Mouse (Mus musculus) limb, embryonic 13.5 days (tissue): ENCODE measurements around the gene Tmem251. TPM values are rescaled to one million over a fixed set of nuclear protein-coding genes. Genes with fewer than 3 reads are reported as not detected.

Source experiments
- ATAC-seq: fragments of 200-750 bp; cut with Nextera tagmentation; 2 replicates; pipeline ENCODE4 v1.8.0; 2017; ENCODE audit warnings: low read depth, moderate number of reproducible peaks, moderate TSS enrichment; ENCODE audit not compliant: low FRiP score
- H3K27ac ChIP-seq: fragments of 300-500 bp; sonication (generic); 2 replicates; pipeline ENCODE4 v1.5.1; 2015; ENCODE audit warnings: inconsistent platforms, mild to moderate bottlenecking, moderate library complexity
- H3K27me3 ChIP-seq: fragments of 300-500 bp; sonication (generic); 2 replicates; pipeline ENCODE4 v1.6.1; 2015; ENCODE audit warnings: mild to moderate bottlenecking, inconsistent platforms
- H3K36me3 ChIP-seq: fragments of 300-500 bp; sonication (generic); 2 replicates; pipeline ENCODE4 v1.6.1; 2015; ENCODE audit warnings: inconsistent platforms, mild to moderate bottlenecking, moderate library complexity
- H3K4me1 ChIP-seq: fragments of 300-500 bp; sonication (generic); 2 replicates; pipeline ENCODE4 v1.6.1; 2015; ENCODE audit warnings: inconsistent platforms
- H3K4me2 ChIP-seq: fragments of 300-500 bp; sonication (generic); replicated peaks from 2 replicates; pipeline ENCODE4 v1.6.1; 2015; ENCODE audit warnings: inconsistent platforms, mild to moderate bottlenecking, moderate library complexity
- H3K4me3 ChIP-seq: fragments of 300-500 bp; sonication (generic); 2 replicates; pipeline ENCODE4 v1.5.1; 2015; ENCODE audit warnings: moderate library complexity, mild to moderate bottlenecking, inconsistent platforms
- H3K9ac ChIP-seq: fragments of 300-500 bp; sonication (generic); 2 replicates; pipeline ENCODE4 v1.6.1; 2015; ENCODE audit warnings: mild to moderate bottlenecking, inconsistent platforms
- H3K9me3 ChIP-seq: fragments of 300-500 bp; sonication (generic); 2 replicates; pipeline ENCODE4 v1.6.1; 2016; ENCODE audit warnings: inconsistent platforms
- WGBS: fragments of 180-500 bp; shearing (Covaris S2); methylation state at CpG from one replicate; pipeline ENCODE4 v1.1.7; 2015; 5-methylcytosine and 5-hydroxymethylcytosine counted together
- polyA plus RNA-seq: library from polyadenylated mRNA; unstranded; fragments of >200 nt; fragmentation: Nextera tagmentation; extraction: Ambion mirVana; gene quantifications from 2 replicates; pipeline ENCODE4 v1.2.1, GENCODE M21; 2015

Tmem251 gene
- polyA plus RNA-seq, 1 experiment from 2014 or later = 10.2 TPM

GRCm38 (mm10) chr12:102714654-102715395 is 28.7 kb upstream of the Tmem251 start:
- 84% methylated on average over 10 of the region's 10 CpGs for WGBS
- no peaks in the 10 kb centered on the region for H3K27me3 ChIP-seq
- H3K9ac ChIP-seq = no peak overlapping the region
- no peak overlapping the region for H3K27ac ChIP-seq
- no peak overlapping the region for H3K4me3 ChIP-seq
- no peaks in the 10 kb centered on the region for H3K9me3 ChIP-seq
- H3K4me1 ChIP-seq = peaks cover 34% of the 10 kb centered on the region
- H3K4me2 ChIP-seq = no peak overlapping the region
- H3K36me3 ChIP-seq = no peaks in the 10 kb centered on the region
- ATAC-seq = no peak

DNA sequence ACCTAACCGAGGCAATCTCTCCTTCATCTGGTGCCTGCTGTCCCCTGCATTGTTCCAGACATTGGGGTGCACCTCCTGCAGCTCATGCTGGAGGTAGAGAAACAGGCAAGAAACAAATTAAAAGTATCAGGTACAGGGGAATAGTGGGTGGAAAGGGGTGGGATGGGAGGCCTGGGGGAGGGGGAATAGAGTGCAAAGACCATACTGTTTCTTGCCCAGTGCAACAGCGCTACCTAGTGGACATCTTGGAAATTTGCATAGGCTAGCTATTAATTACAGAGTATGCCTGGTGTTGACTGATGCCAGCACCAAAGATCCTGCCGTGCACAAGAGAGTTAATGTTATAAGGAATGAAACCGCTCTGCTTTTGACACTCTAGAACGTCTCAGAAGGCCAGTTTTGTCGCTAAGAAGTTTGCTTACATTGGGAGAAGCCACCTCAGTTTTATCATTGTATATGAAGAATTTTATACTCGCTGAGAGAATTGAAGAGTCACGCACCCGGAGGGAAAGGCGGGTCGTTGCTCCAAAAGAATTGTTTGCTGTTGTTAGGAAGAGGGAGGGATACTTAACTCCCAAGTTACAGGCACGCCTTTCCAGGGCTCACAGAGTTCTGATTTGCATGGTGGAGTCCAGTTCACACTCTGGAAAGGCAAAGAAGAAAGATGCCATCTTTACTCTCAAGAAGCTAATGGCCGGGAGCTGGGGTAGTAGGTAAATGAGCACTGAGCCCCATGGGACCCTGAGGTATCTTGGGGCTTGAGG is 23.8 kb upstream of the Tmem251 start:
- H3K4me2 ChIP-seq = peak overlapping the region; percentile 47

DNA sequence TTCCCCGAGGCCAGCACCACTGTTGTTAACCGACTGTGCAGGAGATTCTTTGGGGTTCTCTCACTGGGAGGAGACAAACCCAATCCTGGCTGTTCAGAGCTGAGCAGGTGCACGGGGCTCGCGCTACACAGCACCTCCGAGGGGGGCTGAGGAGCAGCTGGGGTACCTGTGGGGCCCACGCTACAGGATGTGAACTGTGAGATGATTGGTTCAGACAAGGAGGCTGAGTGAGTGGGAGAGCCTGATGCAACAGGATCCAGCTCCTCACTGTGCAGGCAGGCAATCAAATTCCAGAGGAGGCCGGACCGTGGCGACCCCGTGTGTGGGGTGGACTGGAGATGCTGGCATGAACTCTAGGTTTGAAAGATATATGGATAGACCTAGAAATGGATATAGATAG is 21.1 kb upstream of the Tmem251 start:
- Histone ChIP-seq H3K4me2 (no peak overlapping the region), H3K4me3 (no peak overlapping the region), H3K9me3 (no peaks in the 10 kb centered on the region), H3K9ac (no peak overlapping the region), H3K27ac (no peak overlapping the region), H3K27me3 (no peaks in the 10 kb centered on the region), H3K36me3 (no peaks in the 10 kb centered on the region), H3K4me1 (peaks cover 14% of the 10 kb centered on the region)
- 59% methylated on average over 11 of the region's 11 CpGs for WGBS
- no peak for ATAC-seq

More for the DNA sequence above, 23.8 kb upstream of the Tmem251 start:
- WGBS = 29% methylated on average over 13 of the region's 13 CpGs
- no peaks in the 10 kb centered on the region for H3K27me3 ChIP-seq
- no peak overlapping the region for H3K4me3 ChIP-seq
- no peaks in the 10 kb centered on the region for H3K9me3 ChIP-seq
- no peak overlapping the region for H3K9ac ChIP-seq
- ATAC-seq = peak; percentile 68; the same call in 1 of the 2 replicates
- no peak overlapping the region for H3K27ac ChIP-seq
- H3K4me1 ChIP-seq = peaks cover 14% of the 10 kb centered on the region
- no peaks in the 10 kb centered on the region for H3K36me3 ChIP-seq

DNA sequence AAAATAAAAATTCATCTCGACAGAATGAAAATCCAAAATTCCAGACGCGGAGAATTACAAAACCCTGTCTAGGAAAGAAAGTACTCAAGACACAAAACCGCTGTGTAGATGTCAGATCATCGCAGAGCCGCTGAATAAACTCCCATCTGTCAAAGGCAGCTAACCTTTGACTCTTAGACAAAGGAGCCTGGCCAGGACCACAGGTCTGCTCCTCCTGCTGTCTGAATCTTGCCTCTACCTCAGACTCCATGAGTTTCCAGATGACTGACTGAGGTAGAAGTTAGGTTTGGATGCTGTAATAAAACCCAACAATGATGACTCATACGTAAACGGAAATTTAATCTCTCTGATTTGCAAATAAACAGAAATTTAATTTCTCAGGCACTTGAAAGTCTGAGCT is 20.6 kb upstream of the Tmem251 start:
- no peak overlapping the region for H3K9ac ChIP-seq
- no peak overlapping the region for H3K27ac ChIP-seq
- H3K9me3 ChIP-seq = no peaks in the 10 kb centered on the region
- H3K4me2 ChIP-seq = no peak overlapping the region
- H3K27me3 ChIP-seq = no peaks in the 10 kb centered on the region
- H3K4me3 ChIP-seq = no peak overlapping the region
- H3K36me3 ChIP-seq = no peaks in the 10 kb centered on the region
- no peak for ATAC-seq
- peaks cover 14% of the 10 kb centered on the region for H3K4me1 ChIP-seq
- WGBS = 76% methylated on average over 8 of the region's 8 CpGs

DNA sequence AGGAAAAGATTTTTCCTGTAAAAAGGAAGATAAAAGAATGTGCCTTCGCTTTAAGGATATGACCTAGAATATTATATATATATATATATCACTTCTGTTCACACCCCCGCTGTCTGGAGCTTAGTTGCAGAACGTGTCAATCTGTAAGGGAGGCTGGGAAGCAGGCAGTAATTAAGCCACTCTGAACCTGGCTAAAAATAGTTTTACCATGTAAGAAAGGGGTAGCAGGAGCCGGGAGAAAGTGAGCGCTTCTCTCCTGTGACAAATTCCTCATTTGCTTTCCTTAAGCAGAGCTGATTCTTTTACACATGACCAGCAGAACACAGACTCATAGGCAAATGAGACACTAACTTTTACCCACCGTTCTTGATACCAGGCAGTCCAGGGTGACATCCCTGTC is 19.7 kb upstream of the Tmem251 start:
- Histone ChIP-seq H3K4me1 (peaks cover 14% of the 10 kb centered on the region), H3K27me3 (no peaks in the 10 kb centered on the region), H3K4me3 (no peak overlapping the region), H3K9ac (no peak overlapping the region), H3K4me2 (no peak overlapping the region), H3K27ac (no peak overlapping the region), H3K36me3 (no peaks in the 10 kb centered on the region), H3K9me3 (no peaks in the 10 kb centered on the region)
- 49% methylated on average over 6 of the region's 6 CpGs for WGBS
- ATAC-seq = no peak

GRCm38 (mm10) chr12:102725146-102725545 is 18.4 kb upstream of the Tmem251 start:
- no peak overlapping the region for H3K9ac ChIP-seq
- no peak for ATAC-seq
- H3K9me3 ChIP-seq = no peaks in the 10 kb centered on the region
- 90% methylated on average over 6 of the region's 6 CpGs for WGBS
- H3K4me1 ChIP-seq = peaks cover 10% of the 10 kb centered on the region
- H3K36me3 ChIP-seq = no peaks in the 10 kb centered on the region
- H3K27me3 ChIP-seq = no peaks in the 10 kb centered on the region
- no peak overlapping the region for H3K27ac ChIP-seq
- H3K4me3 ChIP-seq = no peak overlapping the region
- H3K4me2 ChIP-seq = no peak overlapping the region

DNA sequence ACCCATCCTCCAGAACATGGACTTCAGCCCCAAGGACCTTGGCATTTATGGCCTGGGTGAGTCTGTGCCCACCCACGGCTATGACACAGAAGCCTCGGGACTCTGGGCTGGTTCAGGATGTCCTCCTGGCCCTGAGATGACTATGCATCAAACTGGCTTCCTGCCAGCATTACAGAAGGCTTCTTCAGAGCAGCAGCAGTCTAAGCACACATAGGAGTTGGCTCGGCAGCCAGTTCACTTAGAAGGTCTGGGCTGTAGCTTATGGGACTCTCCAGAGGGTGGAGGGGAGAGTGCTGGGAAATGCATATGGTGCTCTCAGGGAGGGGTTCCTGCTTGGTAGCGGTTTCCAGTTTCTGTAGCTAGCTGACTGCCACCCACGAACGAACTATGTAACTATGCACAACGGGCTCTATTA is 17.8 kb upstream of the Tmem251 start:
- Histone ChIP-seq H3K27ac (no peak overlapping the region), H3K4me2 (no peak overlapping the region), H3K4me1 (peaks cover 15% of the 10 kb centered on the region), H3K9ac (no peak overlapping the region), H3K36me3 (no peaks in the 10 kb centered on the region), H3K9me3 (no peaks in the 10 kb centered on the region), H3K4me3 (no peak overlapping the region), H3K27me3 (no peaks in the 10 kb centered on the region)
- no peak for ATAC-seq
- 68% methylated on average over 7 of the region's 7 CpGs for WGBS

DNA sequence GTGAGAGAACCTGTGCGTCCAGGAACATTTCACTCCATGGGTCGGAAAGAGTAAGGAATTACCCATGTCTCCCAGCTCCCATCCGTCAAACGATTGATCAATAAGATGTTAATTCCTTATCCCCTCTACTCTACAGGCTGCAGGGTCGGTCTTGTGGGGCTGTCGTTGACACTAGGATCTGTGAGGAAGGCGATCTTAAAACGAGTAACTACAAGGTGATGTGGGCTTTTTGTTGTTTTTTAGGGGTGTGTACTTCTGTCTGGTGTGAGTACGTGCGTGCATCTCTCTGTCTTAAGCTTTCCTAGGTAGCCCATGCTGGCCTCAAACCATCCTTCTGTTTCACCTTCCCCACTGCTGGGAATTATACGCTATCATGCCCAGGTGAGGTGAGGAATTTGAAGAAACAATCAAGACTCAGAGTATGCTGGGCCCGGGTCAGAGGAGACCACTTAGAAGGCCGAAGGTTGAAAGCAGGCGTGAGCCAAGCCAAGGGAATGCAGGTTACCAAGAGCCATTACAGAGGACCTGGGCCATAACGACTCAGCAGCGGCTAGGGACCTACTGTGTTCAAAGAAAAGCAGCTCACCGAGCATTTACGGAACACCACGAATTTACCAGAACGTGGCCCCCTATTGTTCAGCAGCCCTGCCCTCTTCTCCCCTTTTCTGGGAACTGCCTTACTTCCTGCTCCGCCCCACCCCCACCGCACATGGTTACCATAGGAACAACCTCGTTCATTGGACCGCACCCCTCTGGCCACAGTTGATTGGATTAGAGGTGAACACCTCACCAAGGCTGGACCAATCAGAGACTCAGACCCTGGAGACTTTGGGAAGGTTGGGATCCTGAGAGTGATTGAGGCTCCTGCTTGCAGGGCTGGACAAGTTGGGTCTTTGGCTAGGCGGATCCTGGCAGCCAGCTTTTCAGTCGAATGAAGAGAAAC is 13.4 kb upstream of the Tmem251 start:
- peak overlapping the region; percentile 59 for H3K4me2 ChIP-seq
- no peaks in the 10 kb centered on the region for H3K36me3 ChIP-seq
- ATAC-seq = peak; percentile 97
- H3K27ac ChIP-seq = peak overlapping the region; percentile 93
- 27% methylated on average over 26 of the region's 26 CpGs for WGBS
- H3K9ac ChIP-seq = peak overlapping the region; percentile 54; the same call in 1 of the 2 replicates
- H3K4me1 ChIP-seq = peaks cover 24% of the 10 kb centered on the region
- H3K9me3 ChIP-seq = no peaks in the 10 kb centered on the region
- H3K27me3 ChIP-seq = no peaks in the 10 kb centered on the region
- peak overlapping the region; percentile 34 for H3K4me3 ChIP-seq

DNA sequence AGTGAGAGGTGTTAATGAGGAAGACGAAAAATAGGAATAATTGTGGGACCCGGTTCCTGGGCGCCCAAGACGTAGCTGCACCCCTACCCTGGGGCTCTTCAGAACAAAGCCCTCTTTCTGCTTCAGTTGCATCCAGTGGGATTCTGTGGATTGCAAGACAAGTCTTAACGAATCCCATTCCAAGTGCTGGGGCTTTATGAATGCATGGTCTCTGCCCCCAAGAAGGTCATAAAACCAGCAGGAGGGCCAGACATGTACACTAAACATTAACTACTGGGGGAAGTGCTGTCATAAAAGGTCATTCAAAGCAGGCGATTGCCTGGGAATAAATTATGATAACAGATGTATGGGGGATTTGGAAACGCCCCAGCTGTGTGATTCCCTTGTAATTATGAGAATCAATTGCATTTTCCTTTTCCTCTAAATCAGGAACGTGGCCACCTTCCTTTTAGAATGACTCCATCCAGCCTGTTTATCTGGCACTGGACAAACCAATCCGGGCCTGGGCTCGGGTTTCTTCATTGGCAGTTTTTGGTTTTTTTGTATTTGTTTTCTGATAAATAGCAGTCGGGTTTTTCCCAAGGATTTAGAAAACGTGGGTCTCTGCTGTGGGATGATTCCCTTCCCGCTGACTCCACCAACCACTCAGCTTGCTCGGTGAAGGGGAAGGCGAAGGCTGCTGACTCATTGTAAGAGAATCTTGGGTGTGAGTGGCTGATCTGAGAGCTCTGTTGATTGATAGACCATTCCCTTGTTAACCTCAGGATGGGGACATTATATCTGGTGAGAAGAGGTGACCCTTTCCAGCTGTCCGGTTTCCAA is 12.6 kb upstream of the Tmem251 start:
- peak; percentile 61 for ATAC-seq
- Histone ChIP-seq H3K4me2 (peak overlapping the region; percentile 59), H3K27ac (peak overlapping the region; percentile 93), H3K9me3 (no peaks in the 10 kb centered on the region), H3K4me3 (peak overlapping the region; percentile 34), H3K27me3 (no peaks in the 10 kb centered on the region), H3K36me3 (no peaks in the 10 kb centered on the region), H3K9ac (no peak overlapping the region), H3K4me1 (peaks cover 24% of the 10 kb centered on the region)
- 15% methylated on average over 16 of the region's 16 CpGs for WGBS

DNA sequence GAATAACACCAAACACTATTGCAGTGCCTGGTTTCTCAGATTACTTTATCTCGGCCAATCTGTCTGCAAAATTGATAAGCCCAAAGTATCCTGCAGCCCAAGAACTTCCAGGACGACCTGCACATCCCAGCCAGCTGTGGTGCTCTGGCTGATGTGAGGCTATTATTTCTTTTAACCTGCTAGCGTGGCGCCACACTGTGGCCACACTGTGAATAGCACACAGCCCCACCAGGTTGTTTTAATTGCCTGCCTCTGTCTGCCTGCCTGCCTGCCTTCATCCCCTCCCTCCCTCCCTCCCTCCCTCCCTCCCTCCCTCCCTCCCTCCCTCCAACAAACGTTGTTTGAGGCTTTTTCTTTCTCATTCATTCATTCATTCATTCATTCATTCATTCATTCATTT is 10.2 kb upstream of the Tmem251 start:
- no peak for ATAC-seq
- peaks cover 24% of the 10 kb centered on the region for H3K4me1 ChIP-seq
- no peak overlapping the region for H3K9ac ChIP-seq
- H3K27ac ChIP-seq = no peak overlapping the region
- no peak overlapping the region for H3K4me3 ChIP-seq
- H3K36me3 ChIP-seq = no peaks in the 10 kb centered on the region
- H3K9me3 ChIP-seq = no peaks in the 10 kb centered on the region
- H3K27me3 ChIP-seq = no peaks in the 10 kb centered on the region
- 14% methylated on average over 4 of the region's 5 CpGs for WGBS
- H3K4me2 ChIP-seq = no peak overlapping the region

DNA sequence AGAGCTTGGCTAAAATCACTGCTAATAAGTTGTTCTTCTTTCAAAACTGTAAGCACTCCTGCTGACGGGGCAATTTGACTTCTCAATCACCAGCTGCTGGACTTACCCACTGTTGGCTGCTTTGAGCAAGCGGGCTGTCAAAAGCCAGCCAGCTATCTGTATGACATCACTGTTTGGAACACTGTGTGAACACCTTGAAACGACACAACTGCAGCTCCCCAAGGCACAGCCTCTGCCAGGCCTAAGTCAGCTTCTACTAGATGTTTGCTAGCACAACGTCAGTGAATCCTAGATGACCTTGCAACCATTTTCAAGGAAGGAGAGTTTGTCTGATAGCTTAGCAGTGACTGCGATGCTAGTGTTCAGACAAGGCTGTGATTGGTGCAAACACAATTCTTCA is 4.5 kb upstream of the Tmem251 start:
- Histone ChIP-seq H3K9me3 (no peaks in the 10 kb centered on the region), H3K4me2 (no peak overlapping the region), H3K36me3 (peaks cover 5% of the 10 kb centered on the region), H3K9ac (no peak overlapping the region), H3K27ac (no peak overlapping the region), H3K27me3 (no peaks in the 10 kb centered on the region), H3K4me1 (peaks cover 11% of the 10 kb centered on the region), H3K4me3 (no peak overlapping the region)
- no peak for ATAC-seq
- whole genome bisulfite sequencing = 74% methylated on average over 5 of the region's 5 CpGs
